Mouse (Mus musculus): Measurements from ENCODE around the gene S100a5. TPM values are rescaled to one million over a fixed set of nuclear protein-coding genes. Genes with fewer than 3 reads are reported as not detected.

The S100a5 gene
- total RNA-seq, 2 experiments from 2014 or later: not detected

GRCm38 (mm10) chr3:90623435-90624071 is 15.2 kb downstream of the S100a5 start:
- DNase-seq (ENCODE audit: low spot score in 2 of 2): no peak

- DNase-seq (ENCODE audit: low spot score in 2 of 2): no peak
These were observed 17.2 kb downstream of the S100a5 start for GRCm38 (mm10) chr3:90625496-90625895.

GRCm38 (mm10) chr3:90626266-90627021 is 18.1 kb downstream of the S100a5 start:
- DNase-seq (ENCODE audit: low spot score in 2 of 2): no peak

- no peak for DNase-seq (ENCODE audit: low spot score in 2 of 2)
These were observed 19.0 kb downstream of the S100a5 start for GRCm38 (mm10) chr3:90627366-90627765.

GRCm38 (mm10) chr3:90627807-90628206 is 19.5 kb downstream of the S100a5 start:
- DNase-seq (ENCODE audit: low spot score in 2 of 2): no peak

- DNase-seq (ENCODE audit: low spot score in 2 of 2): no peak
These were observed 21.0 kb downstream of the S100a5 start for GRCm38 (mm10) chr3:90629298-90629697.

- DNase-seq (ENCODE audit: low spot score in 2 of 2): no peak
These were observed 23.7 kb downstream of the S100a5 start for GRCm38 (mm10) chr3:90631984-90632383.

GRCm38 (mm10) chr3:90638511-90639275 is 30.4 kb downstream of the S100a5 start:
- no peak for DNase-seq (ENCODE audit: low spot score in 2 of 2)

- DNase-seq (ENCODE audit: low spot score in 2 of 2): no peak
These were observed 31.3 kb downstream of the S100a5 start for GRCm38 (mm10) chr3:90639511-90640154.

GRCm38 (mm10) chr3:90640981-90641380 is 32.7 kb downstream of the S100a5 start:
- no peak for DNase-seq (ENCODE audit: low spot score in 2 of 2)

GRCm38 (mm10) chr3:90644220-90644619 is 35.9 kb downstream of the S100a5 start:
- DNase-seq (ENCODE audit: low spot score in 2 of 2): peak; percentile 40 to 59

- DNase-seq (ENCODE audit: low spot score in 2 of 2): no peak
These were observed 39.0 kb downstream of the S100a5 start for GRCm38 (mm10) chr3:90647291-90647690.

GRCm38 (mm10) chr3:90648981-90649380 is 40.7 kb downstream of the S100a5 start:
- peak in 1 of 2 experiments; percentile 11 for DNase-seq (ENCODE audit: low spot score in 2 of 2)

- no peak for DNase-seq (ENCODE audit: low spot score in 2 of 2)
These were observed 41.5 kb downstream of the S100a5 start for GRCm38 (mm10) chr3:90649832-90650231.

- peak; percentile 87 to 91 for DNase-seq (ENCODE audit: low spot score in 2 of 2)
These were observed 44.7 kb downstream of the S100a5 start for GRCm38 (mm10) chr3:90652878-90653508.

GRCm38 (mm10) chr3:90653717-90654116 is 45.4 kb downstream of the S100a5 start, which contains the start of gene S100a7a:
Gene S100a7a, plus strand, starts transcription at chr3:90654017.
- DNase-seq (ENCODE audit: low spot score in 2 of 2): no peak

GRCm38 (mm10) chr3:90657405-90657804 is 49.1 kb downstream of the S100a5 start:
- DNase-seq (ENCODE audit: low spot score in 2 of 2): no peak

- DNase-seq (ENCODE audit: low spot score in 2 of 2): no peak
These were observed 51.2 kb downstream of the S100a5 start for GRCm38 (mm10) chr3:90659364-90660044.
